Mouse (Mus musculus) lung, postnatal 10 days (tissue): ENCODE data around the gene Ints12.

Source experiments
- DNase-seq: peaks from one replicate; pipeline ENCODE4 v3.0.0; 2021

The Ints12 gene

GRCm38 (mm10) chr3:133151629-133152028 lies 60.0 kb downstream of the Ints12 start:
- DNase-seq = no peak

- no peak for DNase-seq
These were observed 61.2 kb downstream of the Ints12 start for GRCm38 (mm10) chr3:133152831-133153230.

- no peak for DNase-seq
These were observed 62.0 kb downstream of the Ints12 start for GRCm38 (mm10) chr3:133153629-133154028.

GRCm38 (mm10) chr3:133154683-133155082 lies 63.0 kb downstream of the Ints12 start:
- no peak for DNase-seq

- no peak for DNase-seq
These were observed 66.6 kb downstream of the Ints12 start for GRCm38 (mm10) chr3:133158260-133158659.
